Mouse (Mus musculus) myocyte (in vitro differentiated cells): ENCODE data around the gene Itm2b.

Experiments
- CEBPB ChIP-seq: IDR thresholded peaks from 2 replicates; pipeline ENCODE4 v1.6.1; 2011; ENCODE audit warnings: mild to moderate bottlenecking, moderate library complexity; ENCODE audit not compliant: poor library complexity, insufficient read depth, severe bottlenecking
- E2F4 ChIP-seq: IDR thresholded peaks from one replicate; pipeline ENCODE4 v1.6.1; 2011; ENCODE audit warnings: mild to moderate bottlenecking, control low read depth, moderate library complexity; ENCODE audit not compliant: insufficient read depth
- MAX ChIP-seq: IDR thresholded peaks from one replicate; pipeline ENCODE4 v1.6.1; 2011; ENCODE audit warnings: low read depth, mild to moderate bottlenecking, control low read depth
- MYOD1 ChIP-seq, 3 experiments: IDR thresholded peaks; one replicate each; pipeline ENCODE4 v1.6.1; 2011; ENCODE audit warnings: control low read depth in 2 of 3, low read depth in 2 of 3, mild to moderate bottlenecking in 2 of 3, moderate library complexity in 1 of 3; ENCODE audit not compliant: insufficient read length in 2 of 3, control insufficient read depth in 1 of 3
- MYOG ChIP-seq, 3 experiments: IDR thresholded peaks; one replicate each; pipeline ENCODE4 v1.6.1; 2011; ENCODE audit warnings: control low read depth in 2 of 3, low read depth in 2 of 3, mild to moderate bottlenecking in 2 of 3; ENCODE audit not compliant: insufficient read length in 2 of 3, control insufficient read depth in 1 of 3, insufficient read depth in 1 of 3
- POLR2A ChIP-seq: IDR thresholded peaks from one replicate; pipeline ENCODE4 v1.6.1; 2011; ENCODE audit warnings: low read depth, mild to moderate bottlenecking, control low read depth, moderate library complexity; ENCODE audit not compliant: insufficient read length
- POLR2AphosphoS2 ChIP-seq: IDR thresholded peaks from one replicate; pipeline ENCODE4 v1.6.1; 2011; ENCODE audit warnings: low read depth, control low read depth; ENCODE audit not compliant: insufficient read length
- REST ChIP-seq: IDR thresholded peaks from one replicate; pipeline ENCODE4 v1.6.1; 2011; ENCODE audit warnings: mild to moderate bottlenecking, control low read depth, moderate library complexity; ENCODE audit not compliant: insufficient read depth, insufficient read length
- SRF ChIP-seq: IDR thresholded peaks from one replicate; pipeline ENCODE4 v1.6.1; 2011; ENCODE audit warnings: low read depth; ENCODE audit not compliant: control insufficient read depth, insufficient read length
- TCF12 ChIP-seq: IDR thresholded peaks from one replicate; pipeline ENCODE4 v1.6.1; 2011; ENCODE audit warnings: mild to moderate bottlenecking, control low read depth; ENCODE audit not compliant: poor library complexity, insufficient read depth, severe bottlenecking
- TCF3 ChIP-seq: IDR thresholded peaks from one replicate; pipeline ENCODE4 v1.6.1; 2011; ENCODE audit warnings: low read depth, control low read depth; ENCODE audit not compliant: insufficient read length
- USF1 ChIP-seq: IDR thresholded peaks from one replicate; pipeline ENCODE4 v1.6.1; 2011; ENCODE audit warnings: low read depth, mild to moderate bottlenecking, control low read depth, moderate library complexity

DNA sequence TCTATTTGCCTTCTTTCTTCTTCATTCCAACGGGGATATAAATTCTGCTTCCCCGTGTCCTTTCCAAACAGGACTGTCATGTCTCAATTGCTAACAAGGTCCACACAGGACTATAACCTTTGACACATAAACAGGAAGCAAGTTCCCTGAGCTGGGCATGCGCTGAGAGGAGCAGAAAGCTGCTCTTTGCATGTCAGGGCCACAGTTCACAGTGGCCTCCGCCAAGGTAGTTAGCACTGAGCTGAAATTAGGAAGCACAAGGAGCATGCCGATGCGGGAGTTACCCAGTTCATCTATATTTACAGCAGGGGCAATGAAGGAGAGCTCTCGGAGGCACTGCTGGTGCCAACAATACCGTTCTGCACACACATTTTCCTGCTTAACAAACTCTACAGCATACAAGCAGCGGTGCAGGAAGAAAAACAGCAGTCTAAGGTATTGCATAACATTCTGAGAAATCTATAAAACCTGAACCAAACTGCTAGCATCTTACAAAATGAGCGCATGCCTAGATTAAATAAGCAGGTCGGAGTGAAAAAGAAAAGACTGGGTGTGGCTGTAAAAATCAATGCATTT lies 10.7 kb downstream of the Itm2b start:
- no peak for TF ChIP-seq MAX
- TF ChIP-seq POLR2AphosphoS2, result no peak
- no peak for TF ChIP-seq E2F4
- TF ChIP-seq REST, result no peak
- no peak for TF ChIP-seq POLR2A
- TF ChIP-seq CEBPB, result no peak
- no peak for TF ChIP-seq MYOG (IDR thresholded peaks at IDR 0.05; ENCODE audit: control insufficient read depth in 1 of 3, insufficient read depth in 1 of 3, insufficient read length in 2 of 3, low read depth in 2 of 3)
- no peak for TF ChIP-seq TCF12
- no peak for TF ChIP-seq USF1
- TF ChIP-seq SRF, result no peak
- TF ChIP-seq TCF3, result no peak
- TF ChIP-seq MYOD1 (IDR thresholded peaks at IDR 0.05; ENCODE audit: control insufficient read depth in 1 of 3, insufficient read length in 2 of 3, low read depth in 2 of 3), result no peak
